Mouse (Mus musculus): Measurements from ENCODE around the gene Prpf19. TPM values are rescaled to one million over a fixed set of nuclear protein-coding genes. Genes with fewer than 3 reads are reported as not detected.

Prpf19 gene
- polyA plus RNA-seq, 1 experiment = 186 TPM

GRCm38 (mm10) chr19:10926123-10926621 lies 31.1 kb downstream of the Prpf19 start:
- no peaks in the 10 kb centered on the region for H3K4me1 ChIP-seq (ENCODE audit: control insufficient read depth, insufficient read depth, low read length)
- WGBS = 53% methylated on average over 6 of the region's 6 CpGs
- DNase-seq = no peak
- no peak overlapping the region for H3K4me3 ChIP-seq (replicated peaks; ENCODE audit: extremely low read depth, low read depth, low read length)
- TF ChIP-seq POLR2A (IDR thresholded peaks at IDR 0.05; ENCODE audit: borderline replicate concordance, extremely low read depth, low read depth, low read length) (no peak), CTCF (IDR thresholded peaks at IDR 0.05; ENCODE audit: insufficient read depth, low read length) (no peak)

DNA sequence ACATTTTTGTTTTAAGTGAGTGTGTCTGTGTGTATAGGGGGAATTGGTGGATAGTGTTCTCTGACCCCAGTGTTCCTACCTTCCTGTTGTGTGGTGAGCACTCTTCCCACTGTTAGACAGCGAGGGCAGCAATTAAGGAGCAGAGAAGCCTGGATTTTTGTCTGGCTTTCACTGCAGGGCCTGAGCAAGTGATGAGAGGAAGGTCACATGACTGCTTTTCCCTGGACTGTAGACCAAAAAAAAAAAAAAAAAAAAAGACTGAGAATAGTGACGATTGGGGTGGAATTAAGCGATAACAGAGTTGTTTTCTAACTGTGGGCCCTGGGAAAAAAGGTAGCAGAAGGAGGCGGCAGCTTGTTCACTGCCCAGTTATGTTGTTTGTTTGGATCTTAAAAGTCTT lies 31.6 kb downstream of the Prpf19 start:
- no peak for DNase-seq
- 51% methylated on average over 4 of the region's 4 CpGs for WGBS
- H3K4me1 ChIP-seq (ENCODE audit: control insufficient read depth, insufficient read depth, low read length) = no peaks in the 10 kb centered on the region
- no peak for TF ChIP-seq CTCF (IDR thresholded peaks at IDR 0.05; ENCODE audit: insufficient read depth, low read length)
- TF ChIP-seq POLR2A (IDR thresholded peaks at IDR 0.05; ENCODE audit: borderline replicate concordance, extremely low read depth, low read depth, low read length) = no peak
- H3K4me3 ChIP-seq (replicated peaks; ENCODE audit: extremely low read depth, low read depth, low read length) = no peak overlapping the region

DNA sequence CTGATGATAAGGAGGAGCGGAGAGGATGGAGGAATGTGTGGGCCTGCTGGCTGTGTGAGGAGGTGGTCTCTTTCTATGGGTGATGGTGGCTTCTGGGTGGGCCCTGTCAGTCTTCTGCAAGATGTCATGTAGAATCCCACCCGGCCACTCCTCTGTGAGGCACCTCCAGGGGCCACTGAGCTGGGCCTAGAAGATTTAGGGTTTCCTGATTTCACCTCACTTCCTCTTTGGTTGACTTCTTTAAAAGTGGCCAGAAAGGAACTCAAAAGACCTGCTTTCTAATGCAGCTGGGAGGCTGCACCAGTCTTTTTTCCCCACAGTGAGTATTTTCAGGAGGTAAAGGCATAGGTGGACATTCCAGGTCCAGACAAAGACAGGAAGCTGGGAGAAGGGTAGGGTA lies 35.6 kb downstream of the Prpf19 start:
- DNase-seq = no peak
- TF ChIP-seq CTCF (IDR thresholded peaks at IDR 0.05; ENCODE audit: insufficient read depth, low read length) (no peak), POLR2A (IDR thresholded peaks at IDR 0.05; ENCODE audit: borderline replicate concordance, extremely low read depth, low read depth, low read length) (no peak)
- Histone ChIP-seq H3K4me1 (ENCODE audit: control insufficient read depth, insufficient read depth, low read length) (no peaks in the 10 kb centered on the region), H3K4me3 (replicated peaks; ENCODE audit: extremely low read depth, low read depth, low read length) (no peak overlapping the region)
- 74% methylated on average over 2 of the region's 2 CpGs for WGBS

DNA sequence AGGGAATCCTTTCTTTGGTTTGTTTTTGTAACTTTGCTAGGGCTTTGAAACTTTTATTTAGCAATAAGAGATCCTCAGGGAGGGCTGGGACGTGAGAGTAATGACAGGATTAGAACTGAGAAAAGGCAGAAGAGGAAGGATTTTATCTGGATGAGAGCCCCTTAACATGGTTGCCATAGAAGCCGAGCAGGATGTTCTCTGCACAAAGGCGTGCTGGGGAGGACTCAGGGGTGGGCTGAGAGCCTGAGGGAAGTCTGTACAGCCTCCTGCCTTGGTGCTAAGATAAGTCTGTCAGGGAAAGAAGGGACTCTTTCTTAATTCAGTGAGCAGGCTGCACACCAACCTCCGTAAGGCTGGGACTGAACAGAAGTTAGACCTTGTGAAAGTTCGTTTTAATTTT lies 40.0 kb downstream of the Prpf19 start:
- WGBS = 49% methylated on average over 5 of the region's 5 CpGs
- no peak overlapping the region for H3K4me3 ChIP-seq (replicated peaks; ENCODE audit: extremely low read depth, low read depth, low read length)
- DNase-seq = no peak
- H3K4me1 ChIP-seq (ENCODE audit: control insufficient read depth, insufficient read depth, low read length) = no peaks in the 10 kb centered on the region
- TF ChIP-seq POLR2A (IDR thresholded peaks at IDR 0.05; ENCODE audit: borderline replicate concordance, extremely low read depth, low read depth, low read length) = no peak
- TF ChIP-seq CTCF (IDR thresholded peaks at IDR 0.05; ENCODE audit: insufficient read depth, low read length) = no peak

DNA sequence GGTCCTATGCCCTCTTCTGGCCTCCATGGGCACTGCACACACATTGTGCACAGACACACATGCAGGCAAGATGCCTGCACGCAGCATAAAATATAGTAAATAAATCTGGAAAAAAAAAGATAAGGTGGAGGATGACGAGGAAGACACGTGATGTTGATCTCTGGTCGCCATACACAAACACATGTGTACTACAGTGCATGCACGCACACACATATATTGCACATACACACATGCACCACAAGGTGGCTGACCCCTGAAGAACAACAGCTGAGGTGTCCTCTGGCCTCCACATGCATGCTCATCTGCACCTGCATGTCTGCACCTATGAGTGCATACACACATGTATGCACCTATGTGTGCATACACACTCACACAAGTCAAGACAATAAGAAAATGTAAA lies 41.0 kb downstream of the Prpf19 start:
- Histone ChIP-seq H3K4me1 (ENCODE audit: control insufficient read depth, insufficient read depth, low read length) (peaks cover 4% of the 10 kb centered on the region; the same call in 1 of the 2 replicates), H3K4me3 (replicated peaks; ENCODE audit: extremely low read depth, low read depth, low read length) (no peak overlapping the region)
- no peak for TF ChIP-seq POLR2A (IDR thresholded peaks at IDR 0.05; ENCODE audit: borderline replicate concordance, extremely low read depth, low read depth, low read length)
- no peak for TF ChIP-seq CTCF (IDR thresholded peaks at IDR 0.05; ENCODE audit: insufficient read depth, low read length)
- no peak for DNase-seq
- 92% methylated on average over 5 of the region's 5 CpGs for WGBS

- 44% methylated on average over 5 of the region's 5 CpGs for WGBS
- TF ChIP-seq CTCF (IDR thresholded peaks at IDR 0.05; ENCODE audit: insufficient read depth, low read length) = no peak
- peak; percentile 50; the same call in 1 of the 2 replicates for TF ChIP-seq POLR2A (IDR thresholded peaks at IDR 0.05; ENCODE audit: borderline replicate concordance, extremely low read depth, low read depth, low read length)
- Histone ChIP-seq H3K4me3 (replicated peaks; ENCODE audit: extremely low read depth, low read depth, low read length) (peak within 1 kb of the TSS; percentile 35), H3K4me1 (ENCODE audit: control insufficient read depth, insufficient read depth, low read length) (peaks cover 4% of the 10 kb centered on the region; the same call in 1 of the 2 replicates)
- DNase-seq = no peak
These were observed 42.1 kb downstream of the Prpf19 start, which contains the start of gene Ptgdr2 for GRCm38 (mm10) chr19:10937110-10937563. Gene Ptgdr2, plus strand, starts transcription at chr19:10937160.

DNA sequence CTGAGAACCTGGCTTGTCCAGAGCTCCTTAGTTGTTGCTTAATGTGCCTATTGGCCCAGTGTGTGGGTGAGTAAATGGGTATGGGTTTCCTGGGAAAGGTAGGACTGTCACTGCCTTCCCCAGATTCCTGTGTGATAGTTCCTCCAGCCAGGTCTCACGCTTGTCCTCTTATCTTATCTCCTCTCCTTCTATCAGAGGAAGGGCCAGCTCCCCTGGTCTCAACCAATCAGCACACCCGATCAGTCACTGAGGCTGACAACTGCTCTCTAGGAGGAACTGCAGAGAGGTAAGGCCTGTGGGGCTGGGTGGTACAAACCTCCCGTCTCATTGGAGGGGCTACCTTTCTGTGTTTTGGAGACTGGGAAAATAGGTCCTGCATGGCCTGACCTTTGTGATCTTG lies 43.7 kb downstream of the Prpf19 start:
- Histone ChIP-seq H3K4me3 (replicated peaks; ENCODE audit: extremely low read depth, low read depth, low read length) (no peak overlapping the region), H3K4me1 (ENCODE audit: control insufficient read depth, insufficient read depth, low read length) (peaks cover 4% of the 10 kb centered on the region; the same call in 1 of the 2 replicates)
- no peak for DNase-seq
- WGBS = 46% methylated on average over 3 of the region's 3 CpGs
- TF ChIP-seq CTCF (IDR thresholded peaks at IDR 0.05; ENCODE audit: insufficient read depth, low read length) (no peak), POLR2A (IDR thresholded peaks at IDR 0.05; ENCODE audit: borderline replicate concordance, extremely low read depth, low read depth, low read length) (no peak)

GRCm38 (mm10) chr19:10940097-10940800 lies 45.2 kb downstream of the Prpf19 start:
- peak; percentile 77 for TF ChIP-seq CTCF (IDR thresholded peaks at IDR 0.05; ENCODE audit: insufficient read depth, low read length)
- no peak for TF ChIP-seq POLR2A (IDR thresholded peaks at IDR 0.05; ENCODE audit: borderline replicate concordance, extremely low read depth, low read depth, low read length)
- 20% methylated on average over 37 of the region's 37 CpGs for WGBS
- peak overlapping the region; percentile 2 for H3K4me3 ChIP-seq (replicated peaks; ENCODE audit: extremely low read depth, low read depth, low read length)

GRCm38 (mm10) chr19:10940801-10941457 lies 45.9 kb downstream of the Prpf19 start:
- H3K4me3 ChIP-seq (replicated peaks; ENCODE audit: extremely low read depth, low read depth, low read length) = peak overlapping the region; percentile 32
- DNase-seq = no peak
- peaks cover 4% of the 10 kb centered on the region; the same call in 1 of the 2 replicates for H3K4me1 ChIP-seq (ENCODE audit: control insufficient read depth, insufficient read depth, low read length)
- TF ChIP-seq CTCF (IDR thresholded peaks at IDR 0.05; ENCODE audit: insufficient read depth, low read length) (no peak), POLR2A (IDR thresholded peaks at IDR 0.05; ENCODE audit: borderline replicate concordance, extremely low read depth, low read depth, low read length) (no peak)
- WGBS = 14% methylated on average over 40 of the region's 40 CpGs

More at GRCm38 (mm10) chr19:10940097-10940800, 45.2 kb downstream of the Prpf19 start:
- peaks cover 4% of the 10 kb centered on the region; the same call in 1 of the 2 replicates for H3K4me1 ChIP-seq (ENCODE audit: control insufficient read depth, insufficient read depth, low read length)
- peak; percentile 73 for DNase-seq
